Mouse (Mus musculus): Measurements from ENCODE around the gene Spg7.

Gene Spg7

GRCm38 (mm10) chr8:123131041-123131440, 68.3 kb downstream of the Spg7 start:
- no peak for DNase-seq (ENCODE audit: low spot score)

GRCm38 (mm10) chr8:123132953-123133352, 70.2 kb downstream of the Spg7 start:
- no peak for DNase-seq (ENCODE audit: low spot score)

DNA sequence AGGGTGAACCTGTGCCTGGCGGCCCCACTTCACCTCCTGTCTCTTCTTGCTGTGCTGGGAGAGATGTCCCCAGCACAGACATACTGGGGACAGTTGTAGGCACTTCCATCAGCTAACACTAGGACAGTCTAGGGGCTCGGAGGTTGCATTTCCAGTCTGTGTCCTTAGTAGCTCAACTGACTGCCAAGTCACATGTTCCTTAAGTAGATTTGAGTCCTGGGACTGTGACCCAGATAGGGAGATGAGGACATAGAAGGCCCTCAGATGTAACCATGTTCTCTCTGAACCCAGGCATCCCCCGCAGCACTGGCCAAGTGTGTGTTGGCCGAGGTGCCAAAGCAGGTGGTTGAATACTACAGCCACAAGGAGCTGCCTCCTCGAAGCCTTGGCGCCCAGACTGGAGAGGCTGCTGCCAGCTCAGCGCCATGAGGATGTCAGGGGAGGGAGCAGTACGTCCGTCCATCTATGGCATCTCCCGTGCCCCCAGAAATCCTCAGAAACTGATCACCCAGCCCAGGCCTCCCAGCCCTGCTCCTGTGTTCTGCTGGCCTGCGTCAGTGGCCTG, 71.5 kb downstream of the Spg7 start:
- DNase-seq (ENCODE audit: low spot score) = no peak

DNA sequence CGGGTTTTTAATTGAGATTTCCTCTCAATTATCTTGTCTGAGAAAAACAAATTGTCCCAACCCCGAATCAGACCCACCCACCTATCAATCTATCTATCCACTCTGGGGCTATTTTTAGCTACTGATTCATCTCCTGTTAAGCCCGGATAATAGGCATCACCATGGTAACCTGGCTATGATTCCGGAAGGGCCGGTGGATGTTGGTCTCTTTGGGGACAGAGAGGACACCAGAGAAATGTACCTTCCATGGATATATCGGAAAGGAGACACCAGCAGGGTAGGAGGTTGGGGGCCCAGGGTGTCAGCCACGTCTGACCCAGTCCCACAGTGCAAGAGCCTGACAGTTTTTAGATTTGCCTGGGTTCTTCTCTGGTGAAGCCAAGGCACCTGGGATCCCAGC, 72.7 kb downstream of the Spg7 start:
- no peak for DNase-seq (ENCODE audit: low spot score)

- no peak for DNase-seq (ENCODE audit: low spot score)
Measured at GRCm38 (mm10) chr8:123135806-123136205, 73.1 kb downstream of the Spg7 start.

DNA sequence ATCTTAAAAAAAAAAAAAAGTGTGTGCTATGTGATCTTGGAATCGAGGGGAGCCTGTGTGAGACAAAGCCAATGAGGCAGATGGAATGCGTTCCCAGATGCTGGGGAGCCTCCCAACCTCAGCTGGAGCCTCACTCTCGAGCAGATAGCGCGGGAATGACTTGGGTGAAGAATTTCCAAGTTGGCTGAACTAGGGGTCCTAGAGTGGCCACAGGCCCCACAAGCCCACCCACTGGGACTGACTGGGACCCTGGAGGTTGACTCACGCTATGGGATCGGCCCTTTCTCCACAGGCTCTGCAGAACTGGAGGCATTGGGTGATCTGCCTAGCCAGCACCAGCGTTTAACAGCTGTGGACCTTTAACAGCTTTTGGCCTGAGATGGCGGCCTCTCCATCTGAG, 73.5 kb downstream of the Spg7 start:
- no peak for DNase-seq (ENCODE audit: low spot score)

DNA sequence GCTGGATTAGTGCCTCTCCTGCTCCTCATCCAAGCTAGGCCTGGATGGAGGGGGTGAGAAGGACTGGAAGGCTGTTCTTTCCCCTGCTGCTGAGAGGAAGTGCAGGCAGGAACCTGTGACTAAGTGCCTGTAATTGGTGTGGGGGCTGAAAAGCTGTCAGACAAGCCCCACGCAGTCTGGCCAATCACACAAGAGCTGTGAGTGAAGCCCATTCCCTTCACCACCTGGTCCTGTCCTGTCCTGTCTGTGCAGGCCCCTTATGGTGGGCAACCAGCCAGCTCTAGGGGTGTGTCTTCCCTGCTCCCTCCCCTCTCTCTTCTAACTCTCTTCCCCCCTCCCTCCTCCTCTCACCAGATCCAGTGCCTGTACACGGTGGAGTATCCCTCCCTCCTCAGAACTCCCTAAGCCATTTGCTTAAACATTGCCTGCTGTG, 74.9 kb downstream of the Spg7 start:
- DNase-seq (ENCODE audit: low spot score) = peak; percentile 43

DNA sequence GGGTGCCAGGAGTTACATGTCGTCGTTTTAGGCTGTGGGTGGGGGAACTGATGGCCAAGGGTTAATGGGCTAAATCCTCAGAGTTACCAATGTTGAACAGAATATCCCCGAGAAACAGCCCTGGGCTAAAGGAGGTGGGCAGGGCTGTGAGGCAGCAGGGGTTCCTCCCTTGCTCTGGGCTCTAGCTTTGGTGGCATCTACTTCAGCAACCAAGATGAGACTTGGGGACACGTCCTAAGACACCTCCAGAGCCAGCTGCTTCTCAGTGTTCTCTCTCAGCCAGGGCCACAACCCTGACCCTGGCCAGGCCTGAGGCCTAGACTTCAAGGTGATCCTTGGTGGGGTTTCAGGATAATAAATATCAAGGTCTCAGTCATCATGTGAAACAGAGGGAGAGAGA, 76.0 kb downstream of the Spg7 start:
- no peak for DNase-seq (ENCODE audit: low spot score)

- DNase-seq (ENCODE audit: low spot score) = no peak
Measured at GRCm38 (mm10) chr8:123141741-123142462, 79.2 kb downstream of the Spg7 start.

DNA sequence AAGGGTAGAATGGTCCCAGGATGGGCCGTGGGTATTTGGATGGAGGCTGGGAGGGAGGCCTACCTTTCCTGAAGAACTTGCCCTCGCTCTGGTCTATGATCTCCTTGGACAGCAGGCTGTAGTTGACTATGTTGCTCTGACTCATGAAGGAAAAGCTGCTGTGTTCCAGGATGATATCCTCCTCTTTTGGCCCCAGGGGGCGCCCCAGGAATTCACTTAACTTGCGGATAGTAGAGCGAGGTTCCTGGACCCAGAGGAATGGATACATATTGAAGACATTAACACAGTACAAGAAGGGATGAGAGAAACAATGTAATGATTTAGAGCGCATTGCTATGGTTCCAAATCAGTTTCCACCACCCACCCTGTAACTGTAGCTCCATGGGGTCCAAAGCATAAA, 82.5 kb downstream of the Spg7 start:
- DNase-seq (ENCODE audit: low spot score) = no peak

DNA sequence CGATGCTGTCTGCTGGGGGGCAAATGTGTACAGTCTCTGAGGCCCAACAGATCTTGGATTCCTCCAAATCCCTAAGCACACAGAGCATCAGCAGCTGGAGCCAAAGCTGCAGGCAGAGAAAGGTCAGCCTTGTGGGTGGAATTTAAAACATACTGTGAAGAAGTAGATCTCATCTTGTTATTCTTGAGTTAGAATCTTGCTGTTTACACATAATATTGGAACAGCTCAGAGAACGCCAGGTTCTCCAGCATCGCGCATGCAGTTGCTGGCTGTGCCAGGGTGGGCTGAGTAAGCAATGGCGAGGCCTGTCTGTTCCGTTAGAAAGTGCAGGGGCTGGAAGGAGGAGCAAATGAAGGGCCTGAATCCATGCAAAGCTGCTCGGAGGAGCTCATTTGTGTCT, 83.6 kb downstream of the Spg7 start:
- DNase-seq (ENCODE audit: low spot score) = no peak
